Mouse (Mus musculus): ENCODE results near the gene Sash3. TPM values are rescaled to one million over a fixed set of nuclear protein-coding genes. Genes with fewer than 3 reads are reported as not detected.

The Sash3 gene
- 176 TPM for polyA plus RNA-seq (2015; fragmentation: Illumina TruSeq; extraction: RNeasy Lipid Tissue Mini Kit (QIAGEN cat#74804); ENCODE audit: insufficient read depth, low replicate concordance)

DNA sequence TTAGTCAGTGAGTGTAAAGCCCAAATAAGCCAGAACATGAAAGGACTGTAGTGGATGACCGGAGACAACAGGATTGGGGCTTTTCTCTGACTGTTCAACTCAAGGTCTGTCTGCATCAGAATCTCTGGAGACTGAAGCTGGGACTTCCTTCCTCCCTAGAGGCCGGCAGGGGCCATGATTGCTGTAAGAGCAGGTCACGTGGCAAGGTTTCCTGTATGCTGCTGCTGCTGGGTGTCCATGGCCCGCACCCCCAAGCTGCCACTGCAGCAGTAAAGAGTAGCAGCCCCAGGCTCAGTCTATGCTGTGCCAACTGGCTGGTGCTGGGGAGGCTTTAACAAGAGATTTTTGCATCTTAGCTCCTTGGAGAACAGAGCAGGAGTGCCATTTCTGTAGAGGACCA is at the start of gene Sash3:
TSS of gene Sash3 (plus strand) at position 175 of the 400 bp plus-strand sequence.

DNA sequence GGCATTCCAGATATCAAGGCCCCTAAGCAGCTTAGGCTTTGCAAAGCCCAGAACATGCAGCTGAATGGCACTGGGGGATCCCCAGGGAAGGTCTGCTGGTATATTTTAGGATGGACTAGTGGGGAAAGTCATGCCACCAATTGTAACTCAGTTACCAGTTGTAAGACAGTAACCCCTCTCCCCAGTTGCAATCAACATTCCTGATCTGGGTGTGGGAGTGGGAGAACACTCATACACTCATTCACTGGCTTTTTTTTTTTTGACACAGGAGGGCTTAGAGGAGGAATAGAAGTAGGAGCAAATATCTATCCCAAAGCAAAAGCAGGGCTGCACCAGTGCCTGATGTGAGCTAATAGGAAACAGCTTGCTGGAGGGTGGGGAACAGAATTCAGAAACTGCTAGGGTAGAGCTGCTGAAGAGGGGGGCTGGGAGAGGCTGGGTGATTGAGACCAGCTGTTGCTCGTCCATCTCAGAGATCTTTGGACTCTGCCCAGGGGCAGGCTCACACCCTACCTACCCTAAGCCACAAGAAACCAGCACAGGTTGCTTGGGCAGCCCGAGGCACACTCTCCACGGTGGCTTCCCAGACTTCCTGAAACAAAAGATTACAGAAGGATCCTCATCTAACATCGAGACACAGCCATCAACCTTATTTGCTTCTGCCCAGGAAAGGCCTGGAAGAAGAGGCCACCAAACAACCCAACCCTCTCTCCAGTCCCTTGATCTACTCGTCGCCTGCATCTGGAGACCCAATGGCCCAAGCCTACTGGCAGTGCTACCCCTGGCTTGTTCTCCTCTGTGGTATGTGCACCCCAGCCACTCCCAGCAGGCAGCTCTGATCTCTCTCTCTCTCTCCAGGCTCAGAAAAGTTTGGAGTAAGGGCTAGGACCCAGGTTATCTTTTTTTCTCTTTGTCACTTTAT is 37.6 kb upstream of the Sash3 start, which contains the start of gene Xpnpep2:
TSS of gene Xpnpep2 (plus strand) at position 332 of the 922 bp plus-strand sequence.

DNA sequence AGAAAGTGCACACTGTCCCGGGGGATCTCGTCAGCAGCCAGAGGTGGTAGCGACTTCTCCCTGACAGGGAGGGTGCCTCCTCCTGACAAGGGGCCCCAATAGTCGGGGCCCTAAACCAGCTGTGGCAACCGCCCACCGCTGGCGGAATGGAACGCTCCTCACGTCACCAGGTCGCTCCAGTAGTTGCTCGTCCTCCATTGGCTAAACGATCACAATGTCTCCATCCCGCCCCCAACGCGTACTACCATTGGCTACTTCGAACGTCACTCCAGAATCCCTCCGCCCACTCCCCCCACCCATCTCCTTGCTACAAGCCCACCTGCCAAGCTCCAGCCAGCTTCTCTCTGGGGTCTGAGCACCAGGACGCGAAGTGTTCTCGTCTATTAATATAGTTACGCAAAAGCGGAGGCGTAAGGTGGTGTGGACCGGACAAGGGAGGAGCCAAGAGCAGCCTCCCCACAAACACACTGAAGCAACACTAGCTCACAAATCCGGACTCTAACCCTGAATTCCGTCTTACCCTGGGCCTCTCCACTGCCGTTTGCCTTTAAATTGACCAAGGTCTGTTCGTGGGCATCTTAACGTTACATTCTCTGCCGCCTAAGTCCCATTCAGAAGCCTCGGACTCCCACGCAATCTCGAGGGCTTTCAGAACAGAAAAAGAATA is 62.4 kb downstream of the Sash3 start, which contains the start of gene Zdhhc9:
TSS of gene Zdhhc9 (minus strand) at position 360 of the 667 bp plus-strand sequence.

Other genes starting within 250 kb of the Sash3 start
- 23.5 TPM for gene Ocrl, start 234.0 kb upstream of the Sash3 start, polyA plus RNA-seq (2015; fragmentation: Illumina TruSeq; extraction: RNeasy Lipid Tissue Mini Kit (QIAGEN cat#74804); ENCODE audit: insufficient read depth, low replicate concordance)
- gene Apln, start 111.6 kb upstream of the Sash3 start, polyA plus RNA-seq (2015; fragmentation: Illumina TruSeq; extraction: RNeasy Lipid Tissue Mini Kit (QIAGEN cat#74804); ENCODE audit: insufficient read depth, low replicate concordance) = 0.76 TPM
- gene Xpnpep2, start 37.7 kb upstream of the Sash3 start, polyA plus RNA-seq (2015; fragmentation: Illumina TruSeq; extraction: RNeasy Lipid Tissue Mini Kit (QIAGEN cat#74804); ENCODE audit: insufficient read depth, low replicate concordance) = not detected
- 27.6 TPM for gene Zdhhc9, start 62.4 kb downstream of the Sash3 start, polyA plus RNA-seq (2015; fragmentation: Illumina TruSeq; extraction: RNeasy Lipid Tissue Mini Kit (QIAGEN cat#74804); ENCODE audit: insufficient read depth, low replicate concordance)
- gene Utp14a, start 110.4 kb downstream of the Sash3 start, polyA plus RNA-seq (2015; fragmentation: Illumina TruSeq; extraction: RNeasy Lipid Tissue Mini Kit (QIAGEN cat#74804); ENCODE audit: insufficient read depth, low replicate concordance) = 58.1 TPM
- 2.5 TPM for gene Bcorl1, start 194.9 kb downstream of the Sash3 start, polyA plus RNA-seq (2015; fragmentation: Illumina TruSeq; extraction: RNeasy Lipid Tissue Mini Kit (QIAGEN cat#74804); ENCODE audit: insufficient read depth, low replicate concordance)